Mouse (Mus musculus): ENCODE data around the gene AB124611. TPM values are rescaled to one million over a fixed set of nuclear protein-coding genes. Genes with fewer than 3 reads are reported as not detected.

AB124611 gene
- total and polyA plus RNA-seq, 2 experiments = 3.4 to 3.5 TPM

GRCm38 (mm10) chr9:21545351-21545915 is 19.5 kb downstream of the AB124611 start:
- WGBS = 25% methylated on average over 9 of the region's 9 CpGs
- H3K27ac ChIP-seq (replicated peaks; ENCODE audit: insufficient read depth, low read depth, low read length) = 0 out of 2 replicates have a peak overlapping the region, but pooled peaks have one; percentile 8

DNA sequence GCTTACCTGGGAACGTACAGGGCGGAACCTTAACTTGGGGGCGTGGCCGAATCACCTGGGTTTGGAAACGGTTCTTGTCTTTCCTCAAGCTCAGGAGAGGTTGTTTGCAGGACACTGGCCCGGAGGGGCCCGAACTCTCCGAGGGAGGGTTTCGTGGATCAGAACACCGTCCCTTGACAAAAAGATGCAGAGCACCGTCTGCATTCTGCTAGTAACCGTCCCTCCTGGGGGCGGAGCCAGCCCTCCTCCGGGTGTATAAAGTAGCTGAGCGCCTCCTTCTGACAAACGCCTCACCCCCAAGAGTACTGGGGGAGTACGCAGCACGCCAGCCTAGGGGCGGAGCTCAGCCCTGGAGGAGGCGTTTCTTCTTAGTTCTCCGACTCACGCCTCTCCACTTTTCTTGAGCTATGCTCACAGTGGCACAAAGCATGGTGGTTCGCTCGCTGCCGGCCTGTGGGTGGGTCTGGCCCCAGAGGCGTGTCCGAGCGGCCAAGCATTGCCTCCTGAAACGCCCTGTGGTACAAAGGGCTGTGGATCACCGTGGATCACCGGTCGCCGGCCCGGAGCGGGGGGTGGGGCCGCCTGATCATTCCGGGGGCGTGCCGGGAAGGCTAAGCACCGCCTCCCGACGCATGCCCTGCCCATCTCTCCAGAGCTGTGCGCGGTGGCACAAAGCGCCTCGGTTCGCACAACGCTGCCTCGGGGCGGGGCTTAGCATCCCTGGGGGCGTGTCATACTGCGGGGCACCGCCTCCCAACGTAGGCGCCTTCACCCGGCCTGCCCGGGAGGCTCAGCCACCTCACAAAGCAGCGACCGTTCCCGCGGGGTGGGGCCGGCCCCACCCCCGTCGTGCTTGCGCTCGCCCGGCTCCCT is 20.2 kb downstream of the AB124611 start:
- DNase-seq (ENCODE audit: extremely low read depth, low read depth, low spot score) = peak; percentile 90
- peak overlapping the region; percentile 72 for H3K4me3 ChIP-seq (ENCODE audit: insufficient read depth, low read depth, low read length)

More at GRCm38 (mm10) chr9:21545351-21545915, 19.5 kb downstream of the AB124611 start:
- H3K27me3 ChIP-seq (ENCODE audit: control insufficient read depth, insufficient read depth, low read length) = no peaks in the 10 kb centered on the region
- peaks cover 7% of the 10 kb centered on the region; the same call in 1 of the 2 replicates for H3K79me2 ChIP-seq (ENCODE audit: control insufficient read depth, insufficient read depth, low read length)
- H3K4me3 ChIP-seq (ENCODE audit: insufficient read depth, low read depth, low read length) = peak overlapping the region; percentile 72; the same call in 1 of the 2 replicates
- no peak for TF ChIP-seq CTCF (IDR thresholded peaks at IDR 0.05; ENCODE audit: low read depth, low read length)
- TF ChIP-seq POLR2A (IDR thresholded peaks at IDR 0.05; ENCODE audit: extremely low read depth, insufficient read depth, low read length) = 0 out of 2 replicates have a peak, but pooled peaks have one; percentile 10
- peaks cover 2% of the 10 kb centered on the region for H3K4me1 ChIP-seq (ENCODE audit: control insufficient read depth, insufficient read depth, low read length)
- no peak for DNase-seq (ENCODE audit: extremely low read depth, low read depth, low spot score)
- H3K9ac ChIP-seq (ENCODE audit: low read depth, low read length) = 0 out of 2 replicates have a peak overlapping the region, but pooled peaks have one; percentile 2
- no peaks in the 10 kb centered on the region for H3K36me3 ChIP-seq (ENCODE audit: control insufficient read depth, insufficient read depth, low read length)

DNA sequence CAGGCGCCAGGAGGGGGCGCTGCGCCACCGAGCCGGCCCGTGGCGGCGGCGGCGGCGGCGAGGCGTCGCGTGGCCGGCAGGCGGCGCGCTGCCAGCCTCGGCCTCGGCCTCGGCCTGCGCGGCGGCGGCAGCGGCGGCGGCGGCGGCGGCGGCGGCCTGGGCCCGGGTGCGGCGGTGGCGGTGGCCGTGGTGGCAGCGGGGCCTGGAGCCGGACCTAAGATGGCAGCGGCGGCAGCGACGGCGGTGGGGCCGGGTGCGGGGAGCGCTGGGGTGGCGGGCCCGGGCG is 20.8 kb downstream of the AB124611 start, which contains the start of gene Carm1:
TSS of gene Carm1 (plus strand) at position 106 of the 286 bp plus-strand sequence.
- no peak for DNase-seq (ENCODE audit: extremely low read depth, low read depth, low spot score)
- peak within 1 kb of the TSS; percentile 96 for H3K4me3 ChIP-seq (ENCODE audit: insufficient read depth, low read depth, low read length)
- H3K79me2 ChIP-seq (ENCODE audit: control insufficient read depth, insufficient read depth, low read length) = peaks cover 10% of the 10 kb centered on the region; the same call in 1 of the 2 replicates
- H3K27ac ChIP-seq (replicated peaks; ENCODE audit: insufficient read depth, low read depth, low read length) = peak within 1 kb of the TSS; percentile 75
- peak within 1 kb of the TSS; percentile 98 for H3K9ac ChIP-seq (ENCODE audit: low read depth, low read length)
- no peaks in the 10 kb centered on the region for H3K36me3 ChIP-seq (ENCODE audit: control insufficient read depth, insufficient read depth, low read length)
- H3K27me3 ChIP-seq (ENCODE audit: control insufficient read depth, insufficient read depth, low read length) = no peaks in the 10 kb centered on the region
- WGBS = 10% methylated on average over 52 of the region's 52 CpGs
- TF ChIP-seq POLR2A (IDR thresholded peaks at IDR 0.05; ENCODE audit: extremely low read depth, insufficient read depth, low read length) (no peak), CTCF (IDR thresholded peaks at IDR 0.05; ENCODE audit: low read depth, low read length) (peak; percentile 65)
- peaks cover 2% of the 10 kb centered on the region for H3K4me1 ChIP-seq (ENCODE audit: control insufficient read depth, insufficient read depth, low read length)

More for the DNA sequence above, 20.2 kb downstream of the AB124611 start:
- 0 out of 2 replicates have a peak, but pooled peaks have one; percentile 12 for TF ChIP-seq CTCF (IDR thresholded peaks at IDR 0.05; ENCODE audit: low read depth, low read length)
- 0 out of 2 replicates have a peak, but pooled peaks have one; percentile 35 for TF ChIP-seq POLR2A (IDR thresholded peaks at IDR 0.05; ENCODE audit: extremely low read depth, insufficient read depth, low read length)
- H3K36me3 ChIP-seq (ENCODE audit: control insufficient read depth, insufficient read depth, low read length) = no peaks in the 10 kb centered on the region
- H3K79me2 ChIP-seq (ENCODE audit: control insufficient read depth, insufficient read depth, low read length) = peaks cover 7% of the 10 kb centered on the region; the same call in 1 of the 2 replicates
- peak overlapping the region; percentile 75 for H3K27ac ChIP-seq (replicated peaks; ENCODE audit: insufficient read depth, low read depth, low read length)
- no peaks in the 10 kb centered on the region for H3K27me3 ChIP-seq (ENCODE audit: control insufficient read depth, insufficient read depth, low read length)
- WGBS = under 1% methylated on average over 67 of the region's 67 CpGs
- peak overlapping the region; percentile 72 for H3K9ac ChIP-seq (ENCODE audit: low read depth, low read length)
- H3K4me1 ChIP-seq (ENCODE audit: control insufficient read depth, insufficient read depth, low read length) = peaks cover 2% of the 10 kb centered on the region

DNA sequence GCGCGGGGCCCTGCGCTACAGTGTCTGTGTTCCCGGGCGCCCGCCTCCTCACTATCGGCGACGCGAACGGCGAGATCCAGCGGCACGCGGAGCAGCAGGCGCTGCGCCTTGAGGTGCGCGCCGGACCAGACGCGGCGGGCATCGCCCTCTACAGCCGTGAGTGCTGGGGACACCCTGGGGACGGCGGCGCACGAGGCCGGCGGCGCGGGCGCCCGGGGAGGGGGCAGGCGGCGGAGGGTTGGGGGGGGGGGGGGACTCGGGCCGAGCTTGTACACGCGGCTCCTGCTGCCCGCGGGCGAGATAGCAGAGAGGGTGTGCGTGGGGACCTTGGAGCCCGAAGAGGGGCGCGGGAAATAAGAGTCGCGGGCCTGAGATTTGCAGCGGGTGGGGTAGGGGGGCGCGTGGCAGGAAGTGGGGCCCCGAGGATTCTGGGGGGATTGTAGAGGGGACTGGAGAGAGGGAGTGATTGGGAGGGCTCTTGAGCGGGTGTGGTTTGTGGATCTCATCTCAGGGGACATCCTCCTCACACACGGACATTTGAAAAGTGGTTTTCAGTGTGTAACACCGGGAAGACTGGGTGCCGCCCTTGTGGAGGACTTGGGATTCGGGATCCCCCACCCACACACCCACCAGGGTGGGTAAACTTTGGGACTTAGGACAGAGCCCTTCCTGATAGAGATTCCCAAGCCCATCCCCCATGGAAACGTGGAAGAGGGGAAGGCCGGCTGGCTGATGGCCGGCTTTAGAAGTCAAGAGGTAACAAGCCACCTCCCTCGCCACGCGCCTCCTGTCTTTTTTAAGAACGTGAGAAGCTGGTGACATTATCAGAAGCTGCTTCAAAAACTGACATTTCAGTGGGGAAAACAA is 21.3 kb downstream of the AB124611 start:
- DNase-seq (ENCODE audit: extremely low read depth, low read depth, low spot score) = peak; percentile 29
- Histone ChIP-seq H3K27me3 (ENCODE audit: control insufficient read depth, insufficient read depth, low read length) (no peaks in the 10 kb centered on the region), H3K4me1 (ENCODE audit: control insufficient read depth, insufficient read depth, low read length) (peaks cover 2% of the 10 kb centered on the region), H3K27ac (replicated peaks; ENCODE audit: insufficient read depth, low read depth, low read length) (peak overlapping the region; percentile 62), H3K4me3 (ENCODE audit: insufficient read depth, low read depth, low read length) (peak overlapping the region; percentile 96), H3K36me3 (ENCODE audit: control insufficient read depth, insufficient read depth, low read length) (no peaks in the 10 kb centered on the region), H3K9ac (ENCODE audit: low read depth, low read length) (peak overlapping the region; percentile 98), H3K79me2 (ENCODE audit: control insufficient read depth, insufficient read depth, low read length) (peaks cover 10% of the 10 kb centered on the region; the same call in 1 of the 2 replicates)
- under 1% methylated on average over 60 of the region's 66 CpGs for WGBS
- TF ChIP-seq POLR2A (IDR thresholded peaks at IDR 0.05; ENCODE audit: extremely low read depth, insufficient read depth, low read length) (no peak), CTCF (IDR thresholded peaks at IDR 0.05; ENCODE audit: low read depth, low read length) (0 out of 2 replicates have a peak, but pooled peaks have one; percentile 16)

- 88% methylated on average over 2 of the region's 2 CpGs for WGBS
- Histone ChIP-seq H3K4me1 (ENCODE audit: control insufficient read depth, insufficient read depth, low read length) (no peaks in the 10 kb centered on the region; the same call in 1 of the 2 replicates), H3K36me3 (ENCODE audit: control insufficient read depth, insufficient read depth, low read length) (no peaks in the 10 kb centered on the region), H3K27ac (replicated peaks; ENCODE audit: insufficient read depth, low read depth, low read length) (no peak overlapping the region), H3K9ac (ENCODE audit: low read depth, low read length) (no peak overlapping the region), H3K27me3 (ENCODE audit: control insufficient read depth, insufficient read depth, low read length) (no peaks in the 10 kb centered on the region), H3K79me2 (ENCODE audit: control insufficient read depth, insufficient read depth, low read length) (peaks cover 10% of the 10 kb centered on the region; the same call in 1 of the 2 replicates), H3K4me3 (ENCODE audit: insufficient read depth, low read depth, low read length) (no peak overlapping the region)
- DNase-seq (ENCODE audit: extremely low read depth, low read depth, low spot score) = no peak
- TF ChIP-seq CTCF (IDR thresholded peaks at IDR 0.05; ENCODE audit: low read depth, low read length) = no peak
- no peak for TF ChIP-seq POLR2A (IDR thresholded peaks at IDR 0.05; ENCODE audit: extremely low read depth, insufficient read depth, low read length)
These were observed 25.1 kb downstream of the AB124611 start for GRCm38 (mm10) chr9:21551049-21551448.

Data from liver, adult 2 months (tissue).